Mouse (Mus musculus) G1E (cell line): ENCODE measurements at regions not wholly inside any gene's neighbourhood (a gene's known extent, or its start where the extent isn't known, plus 50 kb on each side); places are given as distances from the start of the nearest gene placed in this dataset.
"Not testable (repeated sequence)": the region's sequence is repeated elsewhere in the genome, so short reads cannot be mapped to it uniquely, and the experiment has no call there.

ENCODE experiments used
- ATAC-seq: 2 replicates; pipeline ENCODE4 v1.8.0; 2016; ENCODE audit warnings: mild to moderate bottlenecking; ENCODE audit not compliant: insufficient number of reproducible peaks, poor library complexity, low FRiP score, severe bottlenecking; ENCODE audit errors: extremely low read depth
- DNase-seq: peaks from one replicate; pipeline ENCODE4 v3.0.0; 2012; ENCODE audit warnings: low spot score
- H3K27me3 ChIP-seq: 2 replicates; pipeline ENCODE4 v1.6.1; 2012; ENCODE audit warnings: mild to moderate bottlenecking, low read length, inconsistent platforms; ENCODE audit not compliant: insufficient read depth
- H3K36me3 ChIP-seq: replicated peaks from 2 replicates; pipeline ENCODE3; 2012; ENCODE audit warnings: mild to moderate bottlenecking, inconsistent platforms
- H3K4me1 ChIP-seq: 2 replicates; pipeline ENCODE4 v1.6.1; 2012; ENCODE audit warnings: low read depth, low read length, inconsistent platforms, mixed read lengths; ENCODE audit not compliant: insufficient read depth
- H3K4me3 ChIP-seq: 2 replicates; pipeline ENCODE4 v1.5.1; 2012; ENCODE audit warnings: low read depth, mild to moderate bottlenecking, inconsistent platforms, low read length, moderate library complexity, mixed read lengths
- H3K9me3 ChIP-seq: replicated peaks from 2 replicates; pipeline ENCODE4 v1.6.1; 2012; ENCODE audit warnings: inconsistent platforms
- CTCF ChIP-seq: IDR thresholded peaks from 2 replicates; pipeline ENCODE4 v1.5.1; 2012; ENCODE audit warnings: low read depth, low read length, inconsistent platforms, mixed read lengths
- GATA1 ChIP-seq: IDR thresholded peaks from 2 replicates; pipeline ENCODE4 v1.6.1; 2012; ENCODE audit warnings: borderline replicate concordance, low read length, inconsistent platforms, mixed read lengths
- GATA2 ChIP-seq: IDR thresholded peaks from 2 replicates; pipeline ENCODE4 v1.6.1; 2012; ENCODE audit warnings: low read depth, low read length, inconsistent platforms, borderline replicate concordance
- POLR2AphosphoS5 ChIP-seq: IDR thresholded peaks from 2 replicates; pipeline ENCODE4 v1.6.1; 2012; ENCODE audit warnings: low read depth, low read length, inconsistent platforms; ENCODE audit not compliant: insufficient replicate concordance
- TAL1 ChIP-seq: conservative IDR thresholded peaks from 2 replicates; pipeline ENCODE4 v1.6.1; 2012; ENCODE audit warnings: low read depth, low read length, inconsistent platforms, mixed read lengths

GRCm38 (mm10) chr6:31823616-31824015 is 226.4 kb upstream of the 1700012A03Rik start:
- no peak for ATAC-seq
- no peak overlapping the region for H3K4me3 ChIP-seq
- TF ChIP-seq POLR2AphosphoS5 (no peak), CTCF (no peak), GATA2 (no peak), TAL1 (no peak), GATA1 (no peak)
- peaks cover 8% of the 10 kb centered on the region for H3K27me3 ChIP-seq
- no peaks in the 10 kb centered on the region for H3K4me1 ChIP-seq
- no peaks in the 10 kb centered on the region for H3K9me3 ChIP-seq
- no peaks in the 10 kb centered on the region for H3K36me3 ChIP-seq
- DNase-seq, result no peak

GRCm38 (mm10) chr6:31822186-31823085 is 227.6 kb upstream of the 1700012A03Rik start:
- DNase-seq (no peak), ATAC-seq (no peak)
- Histone ChIP-seq H3K4me1 (peaks cover 8% of the 10 kb centered on the region), H3K36me3 (no peaks in the 10 kb centered on the region), H3K4me3 (no peak overlapping the region), H3K27me3 (peaks cover 8% of the 10 kb centered on the region), H3K9me3 (no peaks in the 10 kb centered on the region)
- TF ChIP-seq GATA2 (no peak), TAL1 (no peak), CTCF (no peak), POLR2AphosphoS5 (no peak), GATA1 (no peak)

GRCm38 (mm10) chr6:31821621-31822020 is 228.4 kb upstream of the 1700012A03Rik start:
- Histone ChIP-seq H3K4me3 (no peak overlapping the region), H3K27me3 (peaks cover 8% of the 10 kb centered on the region), H3K36me3 (no peaks in the 10 kb centered on the region), H3K4me1 (peaks cover 10% of the 10 kb centered on the region), H3K9me3 (no peaks in the 10 kb centered on the region)
- DNase-seq, result no peak
- ATAC-seq, result no peak
- no peak for TF ChIP-seq POLR2AphosphoS5
- TF ChIP-seq GATA1, result no peak
- TF ChIP-seq CTCF, result no peak
- no peak for TF ChIP-seq TAL1
- no peak for TF ChIP-seq GATA2

GRCm38 (mm10) chr6:31817640-31818039 is 232.4 kb upstream of the 1700012A03Rik start:
- TF ChIP-seq GATA2 (no peak), POLR2AphosphoS5 (no peak), TAL1 (no peak), GATA1 (no peak), CTCF (no peak)
- Histone ChIP-seq H3K27me3 (peaks cover 4% of the 10 kb centered on the region), H3K4me1 (peaks cover 10% of the 10 kb centered on the region), H3K9me3 (no peaks in the 10 kb centered on the region), H3K36me3 (no peaks in the 10 kb centered on the region), H3K4me3 (no peak overlapping the region)
- DNase-seq (no peak), ATAC-seq (no peak)

GRCm38 (mm10) chr6:31811890-31812289 is 238.2 kb upstream of the 1700012A03Rik start:
- no peak for DNase-seq

GRCm38 (mm10) chr6:31810602-31811512 is 239.2 kb upstream of the 1700012A03Rik start:
- Histone ChIP-seq H3K4me3 (no peak overlapping the region), H3K9me3 (no peaks in the 10 kb centered on the region), H3K4me1 (no peaks in the 10 kb centered on the region), H3K27me3 (no peaks in the 10 kb centered on the region), H3K36me3 (no peaks in the 10 kb centered on the region)
- no peak for TF ChIP-seq TAL1
- TF ChIP-seq POLR2AphosphoS5, result no peak
- TF ChIP-seq GATA2, result no peak
- no peak for TF ChIP-seq CTCF
- TF ChIP-seq GATA1, result no peak
- ATAC-seq (no peak), DNase-seq (no peak)

More at GRCm38 (mm10) chr6:31811890-31812289, 238.2 kb upstream of the 1700012A03Rik start:
- no peaks in the 10 kb centered on the region for H3K27me3 ChIP-seq
- H3K9me3 ChIP-seq, result no peaks in the 10 kb centered on the region
- no peak for ATAC-seq
- no peak overlapping the region for H3K4me3 ChIP-seq
- no peaks in the 10 kb centered on the region for H3K36me3 ChIP-seq
- no peak for TF ChIP-seq GATA2
- no peak for TF ChIP-seq POLR2AphosphoS5
- no peak for TF ChIP-seq GATA1
- no peak for TF ChIP-seq CTCF
- TF ChIP-seq TAL1, result no peak
- H3K4me1 ChIP-seq, result no peaks in the 10 kb centered on the region

GRCm38 (mm10) chr6:31804468-31804867 is 240.7 kb upstream of the Podxl start:
- not testable (repeated sequence) for H3K27me3 ChIP-seq, H3K36me3 ChIP-seq, H3K4me1 ChIP-seq, DNase-seq, ATAC-seq, H3K4me3 ChIP-seq, H3K9me3 ChIP-seq

GRCm38 (mm10) chr6:31803222-31803621 is 239.4 kb upstream of the Podxl start:
- H3K27me3 ChIP-seq, H3K36me3 ChIP-seq, ATAC-seq, DNase-seq, H3K4me3 ChIP-seq, H3K4me1 ChIP-seq, H3K9me3 ChIP-seq: not testable (repeated sequence)
